Mouse (Mus musculus): ENCODE measurements around the gene Onecut3. TPM values are rescaled to one million over a fixed set of nuclear protein-coding genes. Genes with fewer than 3 reads are reported as not detected.

The Onecut3 gene
- polyA plus RNA-seq, 1 experiment from 2014 or later: not detected

GRCm38 (mm10) chr10:80538710-80539394 is 44.2 kb downstream of the Onecut3 start, which contains the start of gene Atp8b3:
Gene Atp8b3, minus strand, starts transcription at chr10:80539124.
- Histone ChIP-seq H3K4me1 (replicated peaks; ENCODE audit: control insufficient read depth, insufficient read depth, low read length) (peaks cover 10% of the 10 kb centered on the region), H3K4me3 (ENCODE audit: low read length) (peak within 1 kb of the TSS; percentile 41), H3K27me3 (ENCODE audit: control insufficient read depth, insufficient read depth, low read depth, low read length) (peaks cover 15% of the 10 kb centered on the region), H3K36me3 (ENCODE audit: control insufficient read depth, insufficient read depth, low read length) (peaks cover 13% of the 10 kb centered on the region), H3K4me2 (ENCODE audit: low read depth, low read length) (peak within 1 kb of the TSS; percentile 54), H3K27ac (ENCODE audit: low read length) (peak within 1 kb of the TSS; percentile 37), H3K9me3 (ENCODE audit: control insufficient read depth, low read length) (no peaks in the 10 kb centered on the region), H3K9ac (ENCODE audit: low read length) (peak within 1 kb of the TSS; percentile 56)
- peak; percentile 91 for ATAC-seq (ENCODE audit: low read depth)
- 2% methylated on average over 30 of the region's 30 CpGs for WGBS

GRCm38 (mm10) chr10:80539493-80539892 is 44.9 kb downstream of the Onecut3 start:
- Histone ChIP-seq H3K9ac (ENCODE audit: low read length) (no peak overlapping the region), H3K36me3 (ENCODE audit: control insufficient read depth, insufficient read depth, low read length) (peaks cover 19% of the 10 kb centered on the region), H3K4me2 (ENCODE audit: low read depth, low read length) (peak overlapping the region; percentile 54; the same call in 1 of the 2 replicates), H3K27me3 (ENCODE audit: control insufficient read depth, insufficient read depth, low read depth, low read length) (peaks cover 15% of the 10 kb centered on the region), H3K27ac (ENCODE audit: low read length) (no peak overlapping the region; the same call in 1 of the 2 replicates), H3K4me3 (ENCODE audit: low read length) (no peak overlapping the region), H3K4me1 (replicated peaks; ENCODE audit: control insufficient read depth, insufficient read depth, low read length) (peaks cover 10% of the 10 kb centered on the region), H3K9me3 (ENCODE audit: control insufficient read depth, low read length) (no peaks in the 10 kb centered on the region)
- 29% methylated on average over 5 of the region's 5 CpGs for WGBS
- peak; percentile 18; the same call in 1 of the 2 replicates for ATAC-seq (ENCODE audit: low read depth)

- no peaks in the 10 kb centered on the region for H3K9me3 ChIP-seq (ENCODE audit: control insufficient read depth, low read length)
- peaks cover 40% of the 10 kb centered on the region for H3K36me3 ChIP-seq (ENCODE audit: control insufficient read depth, insufficient read depth, low read length)
- no peak overlapping the region for H3K9ac ChIP-seq (ENCODE audit: low read length)
- no peak overlapping the region for H3K4me3 ChIP-seq (ENCODE audit: low read length)
- H3K4me1 ChIP-seq (replicated peaks; ENCODE audit: control insufficient read depth, insufficient read depth, low read length): peaks cover 5% of the 10 kb centered on the region
- H3K27ac ChIP-seq (ENCODE audit: low read length): no peak overlapping the region
- no peaks in the 10 kb centered on the region for H3K27me3 ChIP-seq (ENCODE audit: control insufficient read depth, insufficient read depth, low read depth, low read length)
- ATAC-seq (ENCODE audit: low read depth): no peak
- WGBS: 92% methylated on average over 14 of the region's 14 CpGs
- no peak overlapping the region for H3K4me2 ChIP-seq (ENCODE audit: low read depth, low read length)
Observed at GRCm38 (mm10) chr10:80543873-80544272, 49.2 kb downstream of the Onecut3 start.

- WGBS: 80% methylated on average over 8 of the region's 8 CpGs
Observed at GRCm38 (mm10) chr10:80545590-80545989, 51.0 kb downstream of the Onecut3 start.

GRCm38 (mm10) chr10:80546945-80547344 is 52.3 kb downstream of the Onecut3 start:
- H3K9ac ChIP-seq (ENCODE audit: low read length): no peak overlapping the region
- no peak overlapping the region for H3K27ac ChIP-seq (ENCODE audit: low read length)
- peaks cover 52% of the 10 kb centered on the region for H3K36me3 ChIP-seq (ENCODE audit: control insufficient read depth, insufficient read depth, low read length)
- 88% methylated on average over 4 of the region's 4 CpGs for WGBS
- H3K9me3 ChIP-seq (ENCODE audit: control insufficient read depth, low read length): no peaks in the 10 kb centered on the region
- no peak overlapping the region for H3K4me2 ChIP-seq (ENCODE audit: low read depth, low read length)
- no peak for ATAC-seq (ENCODE audit: low read depth)
- H3K4me1 ChIP-seq (replicated peaks; ENCODE audit: control insufficient read depth, insufficient read depth, low read length): no peaks in the 10 kb centered on the region
- H3K27me3 ChIP-seq (ENCODE audit: control insufficient read depth, insufficient read depth, low read depth, low read length): no peaks in the 10 kb centered on the region
- no peak overlapping the region for H3K4me3 ChIP-seq (ENCODE audit: low read length)

More at GRCm38 (mm10) chr10:80545590-80545989, 51.0 kb downstream of the Onecut3 start:
- Histone ChIP-seq H3K4me2 (ENCODE audit: low read depth, low read length) (no peak overlapping the region), H3K9me3 (ENCODE audit: control insufficient read depth, low read length) (no peaks in the 10 kb centered on the region), H3K9ac (ENCODE audit: low read length) (no peak overlapping the region), H3K27ac (ENCODE audit: low read length) (no peak overlapping the region), H3K4me1 (replicated peaks; ENCODE audit: control insufficient read depth, insufficient read depth, low read length) (no peaks in the 10 kb centered on the region), H3K36me3 (ENCODE audit: control insufficient read depth, insufficient read depth, low read length) (peaks cover 54% of the 10 kb centered on the region), H3K27me3 (ENCODE audit: control insufficient read depth, insufficient read depth, low read depth, low read length) (no peaks in the 10 kb centered on the region), H3K4me3 (ENCODE audit: low read length) (no peak overlapping the region)
- ATAC-seq (ENCODE audit: low read depth): no peak

GRCm38 (mm10) chr10:80547539-80547938 is 52.9 kb downstream of the Onecut3 start:
- no peaks in the 10 kb centered on the region for H3K4me1 ChIP-seq (replicated peaks; ENCODE audit: control insufficient read depth, insufficient read depth, low read length)
- no peak overlapping the region for H3K4me3 ChIP-seq (ENCODE audit: low read length)
- no peaks in the 10 kb centered on the region for H3K9me3 ChIP-seq (ENCODE audit: control insufficient read depth, low read length)
- WGBS: 82% methylated on average over 15 of the region's 15 CpGs
- no peak overlapping the region for H3K4me2 ChIP-seq (ENCODE audit: low read depth, low read length)
- H3K36me3 ChIP-seq (ENCODE audit: control insufficient read depth, insufficient read depth, low read length): peaks cover 47% of the 10 kb centered on the region
- no peaks in the 10 kb centered on the region for H3K27me3 ChIP-seq (ENCODE audit: control insufficient read depth, insufficient read depth, low read depth, low read length)
- no peak overlapping the region for H3K9ac ChIP-seq (ENCODE audit: low read length)
- H3K27ac ChIP-seq (ENCODE audit: low read length): no peak overlapping the region
- ATAC-seq (ENCODE audit: low read depth): no peak

GRCm38 (mm10) chr10:80548428-80549006 is 53.9 kb downstream of the Onecut3 start:
- no peaks in the 10 kb centered on the region for H3K27me3 ChIP-seq (ENCODE audit: control insufficient read depth, insufficient read depth, low read depth, low read length)
- ATAC-seq (ENCODE audit: low read depth): peak; percentile 73
- 71% methylated on average over 10 of the region's 10 CpGs for WGBS
- H3K4me2 ChIP-seq (ENCODE audit: low read depth, low read length): no peak overlapping the region
- H3K4me1 ChIP-seq (replicated peaks; ENCODE audit: control insufficient read depth, insufficient read depth, low read length): no peaks in the 10 kb centered on the region
- H3K27ac ChIP-seq (ENCODE audit: low read length): no peak overlapping the region
- H3K4me3 ChIP-seq (ENCODE audit: low read length): no peak overlapping the region
- no peaks in the 10 kb centered on the region for H3K9me3 ChIP-seq (ENCODE audit: control insufficient read depth, low read length)
- peaks cover 44% of the 10 kb centered on the region for H3K36me3 ChIP-seq (ENCODE audit: control insufficient read depth, insufficient read depth, low read length)
- no peak overlapping the region for H3K9ac ChIP-seq (ENCODE audit: low read length)

GRCm38 (mm10) chr10:80549279-80549678 is 54.6 kb downstream of the Onecut3 start:
- 86% methylated on average over 21 of the region's 21 CpGs for WGBS
- no peak overlapping the region for H3K4me3 ChIP-seq (ENCODE audit: low read length)
- ATAC-seq (ENCODE audit: low read depth): no peak
- no peak overlapping the region for H3K9ac ChIP-seq (ENCODE audit: low read length)
- no peaks in the 10 kb centered on the region for H3K27me3 ChIP-seq (ENCODE audit: control insufficient read depth, insufficient read depth, low read depth, low read length)
- H3K27ac ChIP-seq (ENCODE audit: low read length): no peak overlapping the region
- no peaks in the 10 kb centered on the region for H3K4me1 ChIP-seq (replicated peaks; ENCODE audit: control insufficient read depth, insufficient read depth, low read length)
- H3K9me3 ChIP-seq (ENCODE audit: control insufficient read depth, low read length): no peaks in the 10 kb centered on the region
- H3K4me2 ChIP-seq (ENCODE audit: low read depth, low read length): no peak overlapping the region
- peaks cover 39% of the 10 kb centered on the region for H3K36me3 ChIP-seq (ENCODE audit: control insufficient read depth, insufficient read depth, low read length)

- Histone ChIP-seq H3K4me2 (ENCODE audit: low read depth, low read length) (no peak overlapping the region), H3K27ac (ENCODE audit: low read length) (no peak overlapping the region), H3K4me1 (replicated peaks; ENCODE audit: control insufficient read depth, insufficient read depth, low read length) (peaks cover 2% of the 10 kb centered on the region; the same call in 1 of the 2 replicates), H3K9me3 (ENCODE audit: control insufficient read depth, low read length) (no peaks in the 10 kb centered on the region), H3K9ac (ENCODE audit: low read length) (no peak overlapping the region), H3K4me3 (ENCODE audit: low read length) (no peak overlapping the region), H3K36me3 (ENCODE audit: control insufficient read depth, insufficient read depth, low read length) (peaks cover 17% of the 10 kb centered on the region), H3K27me3 (ENCODE audit: control insufficient read depth, insufficient read depth, low read depth, low read length) (no peaks in the 10 kb centered on the region)
- ATAC-seq (ENCODE audit: low read depth): no peak
- WGBS: 56% methylated on average over 9 of the region's 9 CpGs
Observed at GRCm38 (mm10) chr10:80552364-80552763, 57.7 kb downstream of the Onecut3 start.

All from lung, embryonic 16.5 days (tissue).